Mouse (Mus musculus): Measurements from ENCODE around the gene Dixdc1. TPM values are rescaled to one million over a fixed set of nuclear protein-coding genes. Genes with fewer than 3 reads are reported as not detected.

Gene Dixdc1
- polyA plus RNA-seq, 1 experiment from 2014 or later, result 7.6 TPM

DNA sequence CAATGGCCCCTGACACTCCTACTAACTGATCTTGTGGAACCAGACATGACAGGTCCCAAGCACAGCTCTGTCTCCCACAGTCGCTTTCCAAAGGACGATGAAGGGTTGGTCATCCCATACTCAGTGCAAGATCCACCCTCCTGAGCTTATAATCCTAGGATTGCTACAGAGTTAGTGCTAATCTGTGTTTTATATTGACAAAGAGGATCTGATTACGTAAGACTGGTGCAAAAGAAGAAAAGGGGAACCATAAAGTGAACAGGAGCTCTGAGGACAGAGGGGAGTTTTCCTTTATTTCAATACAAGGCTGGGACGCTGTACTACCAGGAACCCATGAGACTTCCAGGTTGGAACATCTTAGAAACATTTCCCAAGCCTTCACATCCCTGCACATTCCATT lies 28.0 kb downstream of the Dixdc1 start:
- no peak for DNase-seq (ENCODE audit: low spot score)
- Histone ChIP-seq H3K27me3 (ENCODE audit: insufficient read depth, poor library complexity, severe bottlenecking) (0 out of 2 replicates have a peak, but pooled peaks cover 3% of the 10 kb centered on the region), H3K27ac (no peak overlapping the region), H3K36me3 (0 out of 2 replicates have a peak, but pooled peaks cover 2% of the 10 kb centered on the region), H3K4me3 (no peak overlapping the region), H3K9me3 (no peaks in the 10 kb centered on the region), H3K4me1 (no peaks in the 10 kb centered on the region)
- 91% methylated on average over 4 of the region's 4 CpGs for WGBS

DNA sequence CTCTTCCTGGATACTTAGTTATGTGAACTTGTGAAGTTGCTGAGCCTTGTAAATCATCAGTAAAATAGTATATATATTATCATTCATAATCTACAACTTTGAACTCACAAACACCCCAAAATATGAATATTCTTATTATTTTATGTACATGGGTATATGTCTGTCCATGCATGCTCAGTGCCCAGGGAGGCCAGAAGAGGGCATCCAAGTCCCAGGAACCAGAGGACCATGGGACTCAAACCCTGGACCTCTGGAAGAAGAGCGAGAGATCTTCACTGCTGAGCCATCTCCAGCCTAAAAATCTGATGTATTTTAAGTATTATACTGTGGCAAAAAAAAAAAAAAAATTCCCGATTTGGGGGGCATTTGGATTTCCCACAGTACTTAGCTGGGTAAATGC lies 30.2 kb downstream of the Dixdc1 start:
- Histone ChIP-seq H3K4me3 (no peak overlapping the region), H3K4me1 (peaks cover 3% of the 10 kb centered on the region; the same call in 1 of the 2 replicates), H3K9me3 (no peaks in the 10 kb centered on the region), H3K27me3 (ENCODE audit: insufficient read depth, poor library complexity, severe bottlenecking) (no peaks in the 10 kb centered on the region), H3K27ac (no peak overlapping the region), H3K36me3 (0 out of 2 replicates have a peak, but pooled peaks cover 2% of the 10 kb centered on the region)
- no peak for DNase-seq (ENCODE audit: low spot score)
- 19% methylated on average over 2 of the region's 2 CpGs for WGBS

GRCm38 (mm10) chr9:50704907-50705306 lies 34.4 kb downstream of the Dixdc1 start:
- no peak for DNase-seq (ENCODE audit: low spot score)
- Histone ChIP-seq H3K4me1 (peaks cover 10% of the 10 kb centered on the region; the same call in 1 of the 2 replicates), H3K9me3 (no peaks in the 10 kb centered on the region), H3K27ac (no peak overlapping the region), H3K4me3 (no peak overlapping the region), H3K27me3 (ENCODE audit: insufficient read depth, poor library complexity, severe bottlenecking) (peaks cover 13% of the 10 kb centered on the region; the same call in 1 of the 2 replicates), H3K36me3 (no peaks in the 10 kb centered on the region)
- 65% methylated on average over 6 of the region's 6 CpGs for WGBS

- WGBS, result 57% methylated on average over 11 of the region's 11 CpGs
- H3K36me3 ChIP-seq, result no peaks in the 10 kb centered on the region
- no peak overlapping the region for H3K4me3 ChIP-seq
- H3K27me3 ChIP-seq (ENCODE audit: insufficient read depth, poor library complexity, severe bottlenecking), result peaks cover 28% of the 10 kb centered on the region
- no peak overlapping the region for H3K27ac ChIP-seq
- H3K4me1 ChIP-seq, result peaks cover 33% of the 10 kb centered on the region
- no peaks in the 10 kb centered on the region for H3K9me3 ChIP-seq
- no peak for DNase-seq (ENCODE audit: low spot score)
These were observed 38.2 kb downstream of the Dixdc1 start for GRCm38 (mm10) chr9:50700921-50701691.

DNA sequence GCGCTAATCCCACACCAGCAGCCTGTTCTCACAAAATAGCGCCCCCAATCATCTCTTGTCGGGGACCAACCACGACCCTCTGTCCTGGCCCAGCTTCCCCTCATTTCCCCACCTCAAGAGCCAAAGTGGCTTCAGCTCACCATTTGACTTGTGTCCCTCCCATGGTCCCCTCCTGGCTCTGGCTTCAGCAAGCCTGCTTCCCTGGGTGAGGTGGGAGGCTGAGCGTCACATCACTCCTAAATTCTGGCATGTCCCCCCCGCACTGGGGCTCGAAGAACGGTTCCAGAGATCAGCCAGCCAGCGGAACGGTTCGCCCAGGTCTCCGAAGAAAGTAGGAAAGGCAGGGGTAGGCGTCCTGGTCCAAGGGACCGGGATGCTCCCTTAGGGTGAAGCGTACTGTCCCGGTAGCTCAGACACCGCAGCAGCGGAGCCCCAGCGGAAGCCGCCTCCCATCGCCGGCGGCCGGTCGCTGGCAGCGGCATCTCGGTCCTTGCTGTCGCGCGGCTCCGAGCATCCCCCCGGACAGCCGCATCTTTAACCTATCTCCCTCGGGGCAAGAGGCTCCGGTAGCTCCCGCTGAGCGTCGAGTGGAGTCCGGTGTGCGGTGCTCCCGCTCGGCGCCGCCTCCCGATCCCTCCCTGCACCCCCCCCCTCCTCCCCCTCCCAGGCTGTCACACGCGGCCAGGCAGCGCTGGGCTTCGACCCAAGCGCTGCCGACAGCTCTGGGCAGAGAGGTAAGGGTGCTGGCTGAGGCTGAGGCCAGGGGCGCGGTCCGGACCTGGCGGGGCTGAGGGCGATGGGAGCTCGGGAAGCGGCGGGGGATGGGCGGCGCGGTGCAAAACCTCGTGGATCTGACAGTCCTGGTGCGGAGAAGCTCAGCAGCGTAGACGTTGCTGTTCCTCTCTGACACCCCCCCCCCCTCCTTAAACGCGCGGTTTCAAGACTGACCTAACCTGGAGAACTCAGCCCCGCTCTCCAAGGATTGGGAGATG lies 40.6 kb downstream of the Dixdc1 start:
- DNase-seq (ENCODE audit: low spot score), result no peak
- no peaks in the 10 kb centered on the region for H3K9me3 ChIP-seq
- WGBS, result 1% methylated on average over 67 of the region's 70 CpGs
- no peaks in the 10 kb centered on the region for H3K36me3 ChIP-seq
- peaks cover 28% of the 10 kb centered on the region for H3K27me3 ChIP-seq (ENCODE audit: insufficient read depth, poor library complexity, severe bottlenecking)
- H3K4me3 ChIP-seq, result peak overlapping the region; percentile 71
- H3K4me1 ChIP-seq, result peaks cover 31% of the 10 kb centered on the region
- H3K27ac ChIP-seq, result peak overlapping the region; percentile 75

- Histone ChIP-seq H3K27ac (peak overlapping the region; percentile 77), H3K4me1 (peaks cover 36% of the 10 kb centered on the region), H3K27me3 (ENCODE audit: insufficient read depth, poor library complexity, severe bottlenecking) (peaks cover 28% of the 10 kb centered on the region), H3K4me3 (peak overlapping the region; percentile 71), H3K9me3 (no peaks in the 10 kb centered on the region), H3K36me3 (no peaks in the 10 kb centered on the region)
- DNase-seq (ENCODE audit: low spot score), result peak; percentile 84
- WGBS, result 0% methylated on average over 12 of the region's 12 CpGs
These were observed 41.6 kb downstream of the Dixdc1 start for GRCm38 (mm10) chr9:50697706-50698041.

- H3K9me3 ChIP-seq, result no peaks in the 10 kb centered on the region
- peak overlapping the region; percentile 71 for H3K4me3 ChIP-seq
- peaks cover 28% of the 10 kb centered on the region for H3K27me3 ChIP-seq (ENCODE audit: insufficient read depth, poor library complexity, severe bottlenecking)
- peak overlapping the region; percentile 77 for H3K27ac ChIP-seq
- H3K4me1 ChIP-seq, result peaks cover 38% of the 10 kb centered on the region
- DNase-seq (ENCODE audit: low spot score), result no peak
- H3K36me3 ChIP-seq, result no peaks in the 10 kb centered on the region
- WGBS, result 56% methylated on average over 12 of the region's 12 CpGs
These were observed 42.2 kb downstream of the Dixdc1 start for GRCm38 (mm10) chr9:50696851-50697705.

- Histone ChIP-seq H3K4me3 (no peak overlapping the region), H3K27me3 (ENCODE audit: insufficient read depth, poor library complexity, severe bottlenecking) (peaks cover 17% of the 10 kb centered on the region), H3K36me3 (no peaks in the 10 kb centered on the region), H3K4me1 (peaks cover 31% of the 10 kb centered on the region), H3K9me3 (no peaks in the 10 kb centered on the region), H3K27ac (no peak overlapping the region)
- DNase-seq (ENCODE audit: low spot score), result no peak
- WGBS, result 76% methylated on average over 6 of the region's 6 CpGs
These were observed 44.2 kb downstream of the Dixdc1 start for GRCm38 (mm10) chr9:50695153-50695552.

DNA sequence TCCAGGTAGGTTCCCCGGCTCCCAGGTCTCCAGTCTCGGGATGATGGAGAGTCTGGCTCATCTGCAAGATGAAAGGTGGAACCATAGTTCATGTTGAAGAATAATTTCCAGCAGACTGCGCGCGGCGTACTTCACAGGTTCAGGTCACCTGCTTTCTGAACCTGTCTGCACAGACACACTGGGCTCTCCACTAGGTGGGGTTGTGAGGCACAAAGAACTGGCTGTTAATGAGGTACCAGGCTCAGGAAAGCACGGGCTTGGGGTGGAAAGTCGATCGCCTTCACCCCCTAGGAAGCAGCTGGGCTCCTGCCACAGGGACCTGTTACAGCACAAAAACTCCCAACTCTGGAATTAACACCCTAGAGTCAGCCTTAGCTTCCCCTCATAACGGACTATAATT lies 45.7 kb downstream of the Dixdc1 start:
- Histone ChIP-seq H3K4me3 (no peak overlapping the region; the same call in 1 of the 2 replicates), H3K36me3 (0 out of 2 replicates have a peak, but pooled peaks cover 3% of the 10 kb centered on the region), H3K27ac (no peak overlapping the region), H3K27me3 (ENCODE audit: insufficient read depth, poor library complexity, severe bottlenecking) (peaks cover 2% of the 10 kb centered on the region; the same call in 1 of the 2 replicates), H3K4me1 (peaks cover 22% of the 10 kb centered on the region), H3K9me3 (no peaks in the 10 kb centered on the region)
- WGBS, result 15% methylated on average over 10 of the region's 10 CpGs
- DNase-seq (ENCODE audit: low spot score), result no peak

DNA sequence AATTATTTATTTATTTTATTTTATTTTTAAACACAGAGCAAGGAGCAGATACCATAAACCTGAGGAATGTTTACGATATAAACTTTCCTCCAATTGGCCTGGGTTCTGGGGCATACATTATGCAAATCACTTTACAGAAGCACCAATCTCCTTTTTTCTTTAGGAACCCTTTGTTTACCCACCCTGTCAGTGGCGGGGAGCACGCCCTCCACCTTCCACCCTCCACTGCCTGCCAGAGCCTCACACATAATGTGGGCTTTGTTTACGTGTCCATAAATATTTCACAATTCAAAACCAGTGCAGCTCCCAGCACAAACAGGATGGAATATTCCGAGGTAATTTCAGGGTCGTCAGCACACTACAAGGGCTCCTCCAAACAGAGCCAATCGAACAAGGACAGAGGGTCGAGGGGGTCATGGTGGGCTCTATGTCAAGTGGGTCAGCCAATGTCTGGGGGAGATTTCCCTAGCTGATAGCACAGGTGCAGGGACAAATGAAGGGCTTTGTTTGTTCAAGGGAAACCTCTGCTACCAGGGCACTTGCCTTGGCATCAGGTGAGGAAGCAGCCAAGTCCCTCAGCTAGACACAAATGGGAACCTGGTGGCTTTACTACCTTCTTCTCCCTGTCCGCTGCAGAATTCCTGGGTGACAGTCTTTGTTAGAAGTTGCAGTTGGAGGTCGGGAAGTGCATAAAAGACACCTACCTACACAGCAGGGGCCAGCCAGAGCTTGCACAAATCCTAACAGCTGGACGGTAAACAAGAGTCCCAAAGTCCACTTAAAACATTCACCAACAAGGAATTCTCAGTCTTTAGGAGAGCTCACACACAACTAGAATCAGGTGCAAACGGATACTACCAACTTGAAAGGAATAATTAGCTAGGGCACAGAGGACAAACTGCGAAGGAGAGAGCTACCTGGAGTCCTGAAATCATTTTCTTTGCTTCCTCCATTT lies 46.4 kb downstream of the Dixdc1 start:
- WGBS, result 26% methylated on average over 13 of the region's 13 CpGs

DNA sequence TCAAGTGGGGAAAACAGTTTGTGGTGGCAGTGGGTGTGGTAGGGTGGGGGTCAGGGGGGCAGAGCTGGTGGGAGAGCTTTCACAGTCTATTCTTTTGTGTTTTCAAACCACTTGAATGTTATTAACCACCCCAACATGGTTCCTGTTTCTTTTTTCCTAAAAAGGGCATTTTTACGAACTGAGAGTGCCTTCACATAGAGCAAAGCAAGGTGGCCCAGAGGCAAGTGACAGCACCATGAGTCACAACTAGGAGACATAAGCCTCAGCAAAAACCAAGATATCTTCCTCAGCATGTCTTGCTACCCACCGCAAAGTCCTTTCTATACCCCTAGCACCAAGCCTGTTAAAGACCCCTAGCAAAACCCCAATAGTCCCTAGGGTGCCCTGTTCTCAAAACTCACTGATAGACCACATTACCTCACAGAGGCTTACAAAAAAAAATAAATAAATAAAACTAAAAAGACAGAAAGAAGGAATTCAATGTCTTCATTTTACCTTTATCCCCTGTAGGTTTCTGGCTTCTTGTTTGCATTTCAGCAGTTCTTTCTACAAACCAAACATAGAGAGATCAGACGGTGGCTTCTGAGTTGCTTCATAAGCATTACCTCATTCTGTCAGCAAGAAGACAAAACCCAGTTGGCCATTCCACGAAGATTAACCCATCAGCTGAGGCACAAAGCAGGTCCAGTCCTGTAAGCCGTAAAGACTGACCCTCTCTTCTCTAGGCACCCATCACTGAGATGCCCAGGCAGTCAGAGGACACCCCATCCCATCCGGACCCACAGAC lies 52.3 kb downstream of the Dixdc1 start:
- no peak for DNase-seq (ENCODE audit: low spot score)
- H3K4me3 ChIP-seq, result no peak overlapping the region
- 57% methylated on average over 6 of the region's 6 CpGs for WGBS
- no peaks in the 10 kb centered on the region for H3K27me3 ChIP-seq (ENCODE audit: insufficient read depth, poor library complexity, severe bottlenecking)
- H3K36me3 ChIP-seq, result peaks cover 9% of the 10 kb centered on the region; the same call in 1 of the 2 replicates
- no peak overlapping the region for H3K27ac ChIP-seq
- H3K4me1 ChIP-seq, result no peaks in the 10 kb centered on the region
- H3K9me3 ChIP-seq, result no peaks in the 10 kb centered on the region

More for the DNA sequence above, 46.4 kb downstream of the Dixdc1 start:
- Histone ChIP-seq H3K4me1 (peaks cover 15% of the 10 kb centered on the region), H3K4me3 (no peak overlapping the region; the same call in 1 of the 2 replicates), H3K27ac (no peak overlapping the region), H3K9me3 (no peaks in the 10 kb centered on the region), H3K36me3 (0 out of 2 replicates have a peak, but pooled peaks cover 3% of the 10 kb centered on the region), H3K27me3 (ENCODE audit: insufficient read depth, poor library complexity, severe bottlenecking) (no peaks in the 10 kb centered on the region)
- no peak for DNase-seq (ENCODE audit: low spot score)

All from heart, embryonic 10.5 days (tissue).